Mouse (Mus musculus) heart, adult 2 months (tissue): Measurements from ENCODE around the gene S100a13.

ENCODE experiments used
- CTCF ChIP-seq: fragments of 200-600 bp; IDR thresholded peaks from 2 replicates; pipeline ENCODE4 v1.8.1; 2022; ENCODE audit warnings: antibody characterized with exemption, mild to moderate bottlenecking, moderate library complexity
- EP300 ChIP-seq: fragments of 200-500 bp; IDR thresholded peaks from 2 replicates; pipeline ENCODE4 v1.6.1; 2011; ENCODE audit warnings: low read depth, low read length, control low read depth; ENCODE audit not compliant: insufficient read depth

- TF ChIP-seq CTCF (no peak), EP300 (peak; percentile 37; the same call in 1 of the 2 replicates)
Measured at GRCm38 (mm10) chr3:90514691-90515090, 456 bp downstream of the S100a13 start.
